Mouse (Mus musculus): ENCODE data around the gene Psmb9.

- TF ChIP-seq POLR2A (IDR thresholded peaks at IDR 0.05; ENCODE audit: insufficient read length, low read depth) (no peak), CEBPB (IDR thresholded peaks at IDR 0.05; ENCODE audit: insufficient read depth, poor library complexity, severe bottlenecking) (no peak), POLR2AphosphoS2 (IDR thresholded peaks at IDR 0.05; ENCODE audit: insufficient read length, low read depth) (no peak), MAX (IDR thresholded peaks at IDR 0.05; ENCODE audit: low read depth) (no peak), E2F4 (IDR thresholded peaks at IDR 0.05; ENCODE audit: insufficient read depth) (no peak)
Measured at GRCm38 (mm10) chr17:34234926-34235325, 47.4 kb upstream of the Psmb9 start.

Data from myocyte (in vitro differentiated cells).